Mouse (Mus musculus) stomach, postnatal 0 days (tissue): ENCODE results near the gene Nphs1.

Experiments used
- CTCF ChIP-seq: IDR thresholded peaks from 2 replicates; pipeline ENCODE4 v1.5.1; 2016; ENCODE audit warnings: antibody characterized with exemption, low read depth, mild to moderate bottlenecking, moderate library complexity
- EP300 ChIP-seq: optimal IDR thresholded peaks from 2 replicates; pipeline ENCODE3; 2016; ENCODE audit warnings: antibody characterized with exemption

DNA sequence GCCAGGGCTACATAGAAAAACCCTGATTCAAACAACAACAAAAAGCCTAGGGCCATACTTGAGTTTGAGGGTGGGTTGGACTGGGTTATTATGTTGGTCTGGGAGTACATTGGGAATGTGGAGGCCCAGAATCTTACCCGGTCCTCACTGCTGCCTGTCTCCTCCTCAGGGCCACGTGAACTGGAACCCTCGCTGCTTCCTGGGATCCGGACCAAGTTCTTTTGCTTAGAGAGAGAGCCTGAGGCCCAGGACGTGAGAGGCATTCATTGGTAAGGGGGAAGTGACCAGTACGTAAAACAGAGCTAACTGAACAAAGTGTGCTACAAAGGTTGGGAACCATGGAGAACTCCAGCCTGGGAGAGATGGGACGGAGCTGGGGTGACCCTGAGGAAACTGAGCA, 7.9 kb upstream of the Nphs1 start:
- TF ChIP-seq CTCF (no peak), EP300 (no peak)
